Mouse (Mus musculus): ENCODE results near the gene Pnliprp1.

The Pnliprp1 gene

DNA sequence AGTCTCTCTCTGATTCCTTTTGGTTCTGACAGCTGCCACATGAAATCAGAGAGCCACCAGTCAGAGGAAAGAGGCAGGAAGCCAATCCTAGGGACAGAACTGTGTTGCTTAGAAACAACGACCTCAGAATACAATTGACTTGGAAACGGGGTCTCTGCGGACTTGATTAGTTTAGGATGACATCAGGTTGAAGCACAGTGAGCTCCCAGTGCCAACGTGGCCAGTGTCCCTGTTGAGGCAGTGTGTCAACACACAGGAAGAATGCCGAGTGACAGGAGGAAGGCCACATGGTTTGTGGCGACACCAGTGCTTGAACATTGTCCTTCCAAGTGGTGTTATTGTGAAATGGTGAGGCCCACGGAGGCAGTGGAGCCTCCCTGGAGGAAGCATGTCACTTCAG is 55.3 kb downstream of the Pnliprp1 start:
- DNase-seq: no peak

GRCm38 (mm10) chr19:58789194-58789593 is 60.5 kb downstream of the Pnliprp1 start:
- no peak for DNase-seq
